11 mouse cellular contexts compared by ENCODE assay signal in the genomic region with DNA sequence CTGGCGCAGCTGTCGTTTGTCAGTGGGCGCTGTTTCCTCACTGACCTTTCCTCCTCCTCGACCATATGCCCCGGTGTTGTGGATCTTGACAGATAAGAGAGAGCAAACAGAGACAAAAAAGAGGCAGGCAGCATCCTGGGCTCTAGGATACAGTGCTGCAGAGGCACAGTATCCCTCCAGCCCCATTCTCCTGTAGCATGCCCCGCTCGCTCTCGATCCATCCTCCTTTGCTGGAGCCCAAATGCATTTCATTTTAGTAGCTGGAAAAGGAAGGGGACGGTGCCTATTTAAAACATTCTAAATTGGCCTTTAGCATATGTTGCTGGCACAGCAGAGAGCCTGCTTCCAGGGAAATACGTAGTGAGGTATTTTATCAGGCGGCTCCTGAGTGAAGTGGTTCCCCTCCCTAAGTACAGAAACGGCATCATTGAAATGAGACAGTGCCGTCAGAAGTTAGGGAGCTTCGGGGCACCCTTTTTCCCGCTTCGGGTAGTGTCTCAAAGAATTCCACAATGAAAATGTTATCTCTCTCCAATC.
DNase-seq lines count a peak whose midpoint lies in the region.
"Had no signal": no experiment of that assay in that cellular context is flagged by ENCODE, and none has a peak within 500 bp of the region (broad histone marks: within the 10 kb centered on the region; RNA-seq: fewer than 3 reads in every experiment).

No protein-coding gene starts in this region.

- intact Hi-C loops in heart, postnatal 10 days (cut with DNase I), result loop anchor here (5.0 kb wide), 1 partner anchor 226 kb away; a partner anchor contains a TSS

- DNase-seq in heart, adult 11 months, result peak; percentile 85
- no peak for DNase-seq in heart, postnatal 10 days
- peak; percentile 35 for DNase-seq in left cerebral cortex, adult 11 months (ENCODE audit: low spot score)
- no peak for DNase-seq in left cerebral cortex, adult 8-10 months (ENCODE audit: low spot score in 2 of 2)
- peak; percentile 52 for DNase-seq in right cerebral cortex, adult 18-20 months
- no peak for DNase-seq in right cerebral cortex, postnatal 4 days
- no peak for DNase-seq in adrenal gland, postnatal 14 days
- DNase-seq: cerebellum, adult 11 months; kidney, adult 11 months; kidney, postnatal 25 days; liver, embryonic 13.5 days had no signal

Comparison
In these comparisons a context has a peak if more than half of its experiments do, and no peak if none do; other contexts are left out.
1. DNase-seq: peak in heart, adult 11 months (single experiment), left cerebral cortex, adult 11 months (single experiment) and right cerebral cortex, adult 18-20 months (single experiment); none in heart, postnatal 10 days (0 of 2), left cerebral cortex, adult 8-10 months (0 of 2), right cerebral cortex, postnatal 4 days (single experiment) and adrenal gland, postnatal 14 days (single experiment).